Mouse (Mus musculus): Measurements from ENCODE around the gene Tmem120b. TPM values are rescaled to one million over a fixed set of nuclear protein-coding genes. Genes with fewer than 3 reads are reported as not detected.

Gene Tmem120b
- total and polyA plus RNA-seq, 2 experiments from 2014 or later = 8.7 to 11.1 TPM

- WGBS = 92% methylated on average over 13 of the region's 13 CpGs
- TF ChIP-seq CTCF (IDR thresholded peaks at IDR 0.05; ENCODE audit: low read depth) = no peak
- no peak for TF ChIP-seq EP300 (IDR thresholded peaks at IDR 0.05; ENCODE audit: low read depth)
- no peak for DNase-seq (ENCODE audit: low spot score)
- H3K27ac ChIP-seq (ENCODE audit: low read depth) = peak overlapping the region; percentile 73; the same call in 1 of the 2 replicates
- H3K27me3 ChIP-seq (ENCODE audit: control insufficient read depth, insufficient read depth, low read length) = no peaks in the 10 kb centered on the region
- H3K4me2 ChIP-seq (ENCODE audit: low read depth, low read length) = no peak overlapping the region
- H3K36me3 ChIP-seq (replicated peaks; ENCODE audit: control insufficient read depth, insufficient read depth, low read length) = no peaks in the 10 kb centered on the region
- H3K9ac ChIP-seq (replicated peaks; ENCODE audit: low read depth, low read length) = no peak overlapping the region
- peaks cover 5% of the 10 kb centered on the region; the same call in 1 of the 2 replicates for H3K9me3 ChIP-seq (replicated peaks; ENCODE audit: control insufficient read depth, low read length)
- no peak for ATAC-seq (ENCODE audit: insufficient read depth, low read depth)
- peaks cover 10% of the 10 kb centered on the region; the same call in 1 of the 2 replicates for H3K4me1 ChIP-seq (ENCODE audit: control insufficient read depth, insufficient read depth)
- H3K4me3 ChIP-seq (ENCODE audit: low read depth, low read length) = no peak overlapping the region
Observed at GRCm38 (mm10) chr5:123080510-123080909, 12.3 kb downstream of the Tmem120b start.

DNA sequence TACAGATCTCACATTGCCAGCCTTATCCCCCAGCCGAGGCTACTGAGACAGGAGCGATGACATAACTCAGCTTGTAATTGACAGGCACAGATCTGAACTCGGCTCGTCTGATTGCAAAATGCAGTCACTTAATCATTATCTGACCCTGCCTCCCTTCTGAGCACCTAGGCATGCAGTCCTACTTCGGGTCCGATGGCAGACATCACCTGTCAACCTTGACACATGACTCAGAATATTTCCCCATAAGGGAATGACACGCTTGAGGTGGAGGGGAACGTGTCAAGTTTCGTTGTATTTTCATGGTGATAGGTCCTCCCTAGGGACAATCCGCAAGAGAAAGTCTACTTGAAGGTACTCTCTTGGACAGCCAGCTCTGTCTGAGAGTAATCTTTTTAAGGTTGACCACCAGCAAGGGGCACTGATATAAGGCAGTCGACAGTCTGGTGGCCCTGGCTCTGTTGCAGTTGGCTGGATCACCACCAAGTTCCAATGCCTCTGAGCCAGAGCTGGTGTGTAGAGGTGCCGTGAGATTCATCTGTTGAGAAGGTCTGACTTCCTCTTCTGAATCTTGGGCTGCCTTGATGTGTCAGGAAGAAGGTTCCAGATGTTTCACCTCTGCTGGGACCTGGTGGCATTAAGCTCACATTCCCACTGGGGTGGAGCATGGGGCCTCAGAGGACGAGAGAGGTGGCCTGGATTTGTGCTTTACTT lies 15.3 kb downstream of the Tmem120b start:
- ATAC-seq (ENCODE audit: insufficient read depth, low read depth) (no peak), DNase-seq (ENCODE audit: low spot score) (no peak)
- H3K4me3 ChIP-seq (ENCODE audit: low read depth, low read length) = no peak overlapping the region
- H3K27ac ChIP-seq (ENCODE audit: low read depth) = no peak overlapping the region
- H3K4me1 ChIP-seq (ENCODE audit: control insufficient read depth, insufficient read depth) = peaks cover 4% of the 10 kb centered on the region; the same call in 1 of the 2 replicates
- peaks cover 5% of the 10 kb centered on the region; the same call in 1 of the 2 replicates for H3K9me3 ChIP-seq (replicated peaks; ENCODE audit: control insufficient read depth, low read length)
- H3K4me2 ChIP-seq (ENCODE audit: low read depth, low read length) = no peak overlapping the region
- no peaks in the 10 kb centered on the region for H3K36me3 ChIP-seq (replicated peaks; ENCODE audit: control insufficient read depth, insufficient read depth, low read length)
- WGBS = 47% methylated on average over 13 of the region's 13 CpGs
- TF ChIP-seq EP300 (IDR thresholded peaks at IDR 0.05; ENCODE audit: low read depth) (no peak), CTCF (IDR thresholded peaks at IDR 0.05; ENCODE audit: low read depth) (no peak)
- no peak overlapping the region for H3K9ac ChIP-seq (replicated peaks; ENCODE audit: low read depth, low read length)
- H3K27me3 ChIP-seq (ENCODE audit: control insufficient read depth, insufficient read depth, low read length) = no peaks in the 10 kb centered on the region

- WGBS = 81% methylated on average over 2 of the region's 2 CpGs
Observed at GRCm38 (mm10) chr5:123086501-123086900, 18.3 kb downstream of the Tmem120b start.

DNA sequence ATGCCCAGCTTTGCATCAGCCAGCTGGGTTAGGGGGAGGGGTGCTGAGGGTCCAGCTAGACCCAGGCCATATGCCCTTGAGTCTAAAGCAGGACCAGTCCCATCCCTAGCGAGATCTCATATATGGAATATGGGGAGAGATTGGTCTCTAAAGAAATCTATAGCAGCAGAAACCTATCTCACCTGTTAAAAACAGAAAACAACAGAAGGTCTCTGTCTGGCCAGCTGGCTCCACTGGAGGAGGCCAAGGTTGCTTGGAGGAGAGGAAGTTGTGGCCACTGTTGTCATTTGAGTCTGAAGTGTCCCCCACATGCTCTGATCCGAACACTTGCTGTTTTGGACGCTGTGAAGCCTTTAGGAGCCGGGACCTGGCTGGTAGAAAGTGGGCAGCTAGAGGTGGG lies 20.6 kb downstream of the Tmem120b start:
- H3K4me1 ChIP-seq (ENCODE audit: control insufficient read depth, insufficient read depth) = peaks cover 4% of the 10 kb centered on the region; the same call in 1 of the 2 replicates
- 87% methylated on average over 4 of the region's 4 CpGs for WGBS
- H3K27ac ChIP-seq (ENCODE audit: low read depth) = no peak overlapping the region
- ATAC-seq (ENCODE audit: insufficient read depth, low read depth) = no peak
- no peaks in the 10 kb centered on the region for H3K27me3 ChIP-seq (ENCODE audit: control insufficient read depth, insufficient read depth, low read length)
- no peak overlapping the region for H3K4me3 ChIP-seq (ENCODE audit: low read depth, low read length)
- DNase-seq (ENCODE audit: low spot score) = no peak
- H3K9me3 ChIP-seq (replicated peaks; ENCODE audit: control insufficient read depth, low read length) = no peaks in the 10 kb centered on the region
- no peaks in the 10 kb centered on the region for H3K36me3 ChIP-seq (replicated peaks; ENCODE audit: control insufficient read depth, insufficient read depth, low read length)
- no peak overlapping the region for H3K4me2 ChIP-seq (ENCODE audit: low read depth, low read length)
- no peak overlapping the region for H3K9ac ChIP-seq (replicated peaks; ENCODE audit: low read depth, low read length)
- no peak for TF ChIP-seq CTCF (IDR thresholded peaks at IDR 0.05; ENCODE audit: low read depth)
- TF ChIP-seq EP300 (IDR thresholded peaks at IDR 0.05; ENCODE audit: low read depth) = no peak

More at GRCm38 (mm10) chr5:123086501-123086900, 18.3 kb downstream of the Tmem120b start:
- Histone ChIP-seq H3K27ac (ENCODE audit: low read depth) (no peak overlapping the region), H3K4me2 (ENCODE audit: low read depth, low read length) (no peak overlapping the region), H3K9me3 (replicated peaks; ENCODE audit: control insufficient read depth, low read length) (no peaks in the 10 kb centered on the region), H3K4me1 (ENCODE audit: control insufficient read depth, insufficient read depth) (peaks cover 4% of the 10 kb centered on the region; the same call in 1 of the 2 replicates), H3K36me3 (replicated peaks; ENCODE audit: control insufficient read depth, insufficient read depth, low read length) (no peaks in the 10 kb centered on the region), H3K4me3 (ENCODE audit: low read depth, low read length) (no peak overlapping the region), H3K9ac (replicated peaks; ENCODE audit: low read depth, low read length) (no peak overlapping the region), H3K27me3 (ENCODE audit: control insufficient read depth, insufficient read depth, low read length) (no peaks in the 10 kb centered on the region)
- DNase-seq (ENCODE audit: low spot score) (no peak), ATAC-seq (ENCODE audit: insufficient read depth, low read depth) (no peak)
- TF ChIP-seq EP300 (IDR thresholded peaks at IDR 0.05; ENCODE audit: low read depth) (no peak), CTCF (IDR thresholded peaks at IDR 0.05; ENCODE audit: low read depth) (no peak)

DNA sequence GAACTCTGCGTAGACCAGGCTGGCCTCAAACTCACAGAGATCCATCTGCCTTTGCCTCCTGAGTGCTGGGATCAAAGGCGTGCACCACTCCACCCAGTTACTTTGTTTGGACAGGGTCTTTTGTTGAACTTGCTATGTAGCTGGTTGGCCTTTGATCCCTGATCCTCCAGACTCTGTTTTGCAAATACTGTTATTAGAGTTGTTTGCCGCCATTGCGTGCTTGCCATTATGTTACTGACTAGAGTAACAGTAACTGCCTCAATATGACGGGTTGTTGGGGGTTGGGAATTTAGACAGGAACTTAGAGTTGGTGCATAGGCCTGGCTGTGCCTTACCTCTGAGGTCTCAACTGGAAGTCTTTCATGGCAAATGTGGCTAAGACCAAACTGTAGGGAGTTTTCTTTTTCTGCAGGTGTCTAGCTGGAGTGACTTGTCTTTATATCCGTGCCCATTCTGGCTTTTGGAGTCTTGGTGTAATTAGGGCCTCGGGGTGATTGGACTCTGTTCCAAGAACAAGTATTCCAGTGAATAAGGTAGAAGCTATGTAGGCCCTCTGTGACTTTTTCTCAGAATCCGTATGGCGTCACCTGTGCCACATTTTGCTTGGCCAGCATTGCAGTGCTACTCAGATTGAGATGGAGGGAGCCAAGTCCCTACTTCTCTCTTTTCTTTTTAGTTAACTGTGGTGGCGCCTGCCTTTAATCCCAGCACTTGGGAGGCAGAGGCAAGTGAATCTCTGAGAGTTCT lies 22.5 kb downstream of the Tmem120b start:
- no peak for DNase-seq (ENCODE audit: low spot score)
- TF ChIP-seq CTCF (IDR thresholded peaks at IDR 0.05; ENCODE audit: low read depth) (no peak), EP300 (IDR thresholded peaks at IDR 0.05; ENCODE audit: low read depth) (no peak)

More for the DNA sequence above, 22.5 kb downstream of the Tmem120b start:
- Histone ChIP-seq H3K9me3 (replicated peaks; ENCODE audit: control insufficient read depth, low read length) (no peaks in the 10 kb centered on the region), H3K4me1 (ENCODE audit: control insufficient read depth, insufficient read depth) (peaks cover 3% of the 10 kb centered on the region; the same call in 1 of the 2 replicates), H3K4me2 (ENCODE audit: low read depth, low read length) (no peak overlapping the region), H3K27me3 (ENCODE audit: control insufficient read depth, insufficient read depth, low read length) (no peaks in the 10 kb centered on the region), H3K4me3 (ENCODE audit: low read depth, low read length) (no peak overlapping the region), H3K36me3 (replicated peaks; ENCODE audit: control insufficient read depth, insufficient read depth, low read length) (no peaks in the 10 kb centered on the region), H3K27ac (ENCODE audit: low read depth) (no peak overlapping the region), H3K9ac (replicated peaks; ENCODE audit: low read depth, low read length) (no peak overlapping the region)
- no peak for ATAC-seq (ENCODE audit: insufficient read depth, low read depth)
- WGBS = 91% methylated on average over 10 of the region's 10 CpGs
